Mouse (Mus musculus): ENCODE results near the gene Cdh3. TPM values are rescaled to one million over a fixed set of nuclear protein-coding genes. Genes with fewer than 3 reads are reported as not detected.

The Cdh3 gene
- polyA plus RNA-seq, 2 experiments = 0.60 to 1.4 TPM

- Histone ChIP-seq H3K4me3 (ENCODE audit: insufficient read depth in 1 of 2, low read depth in 2 of 2, low read length in 2 of 2) (no peak overlapping the region), H3K9ac (replicated peaks) (no peak overlapping the region), H3K9me3 (ENCODE audit: control insufficient read depth, low read length) (no peaks in the 10 kb centered on the region), H3K4me1 (replicated peaks; ENCODE audit: control insufficient read depth in 2 of 2, insufficient read depth in 2 of 2, low read length in 1 of 2) (no peaks in the 10 kb centered on the region), H3K27ac (no peak overlapping the region), H3K4me2 (ENCODE audit: low read depth) (no peak overlapping the region), H3K36me3 (replicated peaks; ENCODE audit: control insufficient read depth, insufficient read depth, low read depth) (no peaks in the 10 kb centered on the region), H3K27me3 (ENCODE audit: control insufficient read depth, insufficient read depth, low read length) (no peaks in the 10 kb centered on the region)
- TF ChIP-seq EP300 (IDR thresholded peaks at IDR 0.05; ENCODE audit: low read depth) (no peak), CTCF (IDR thresholded peaks at IDR 0.05; ENCODE audit: low read depth) (no peak)
- no peak for ATAC-seq (ENCODE audit: insufficient read depth)
- DNase-seq (ENCODE audit: low read depth in 3 of 3, low spot score in 3 of 3) = no peak
- WGBS (ENCODE audit: insufficient replicate concordance) = 68% methylated on average over 8 of the region's 8 CpGs
These were observed 32.4 kb downstream of the Cdh3 start for GRCm38 (mm10) chr8:106543043-106543442.

GRCm38 (mm10) chr8:106545149-106545548 is 34.5 kb downstream of the Cdh3 start:
- H3K27me3 ChIP-seq (ENCODE audit: control insufficient read depth, insufficient read depth, low read length) = no peaks in the 10 kb centered on the region
- no peak overlapping the region for H3K9ac ChIP-seq (replicated peaks)
- H3K9me3 ChIP-seq (ENCODE audit: control insufficient read depth, low read length) = no peaks in the 10 kb centered on the region
- H3K36me3 ChIP-seq (replicated peaks; ENCODE audit: control insufficient read depth, insufficient read depth, low read depth) = no peaks in the 10 kb centered on the region
- H3K4me3 ChIP-seq (ENCODE audit: insufficient read depth in 1 of 2, low read depth in 2 of 2, low read length in 2 of 2) = no peak overlapping the region
- no peak overlapping the region for H3K27ac ChIP-seq
- no peaks in the 10 kb centered on the region for H3K4me1 ChIP-seq (replicated peaks; ENCODE audit: control insufficient read depth in 2 of 2, insufficient read depth in 2 of 2, low read length in 1 of 2)
- 36% methylated on average over 2 of the region's 2 CpGs for WGBS (ENCODE audit: insufficient replicate concordance)
- DNase-seq (ENCODE audit: low read depth in 3 of 3, low spot score in 3 of 3) = no peak
- TF ChIP-seq CTCF (IDR thresholded peaks at IDR 0.05; ENCODE audit: low read depth) = peak; percentile 23; the same call in 1 of the 2 replicates
- no peak for TF ChIP-seq EP300 (IDR thresholded peaks at IDR 0.05; ENCODE audit: low read depth)
- no peak overlapping the region for H3K4me2 ChIP-seq (ENCODE audit: low read depth)
- no peak for ATAC-seq (ENCODE audit: insufficient read depth)

GRCm38 (mm10) chr8:106546746-106547145 is 36.1 kb downstream of the Cdh3 start:
- H3K4me3 ChIP-seq (ENCODE audit: insufficient read depth in 1 of 2, low read depth in 2 of 2, low read length in 2 of 2) = no peak overlapping the region
- H3K4me2 ChIP-seq (ENCODE audit: low read depth) = no peak overlapping the region
- no peak overlapping the region for H3K27ac ChIP-seq
- whole genome bisulfite sequencing (ENCODE audit: insufficient replicate concordance) = 47% methylated on average over 7 of the region's 7 CpGs
- no peaks in the 10 kb centered on the region for H3K4me1 ChIP-seq (replicated peaks; ENCODE audit: control insufficient read depth in 2 of 2, insufficient read depth in 2 of 2, low read length in 1 of 2)
- TF ChIP-seq CTCF (IDR thresholded peaks at IDR 0.05; ENCODE audit: low read depth) = no peak
- no peak for TF ChIP-seq EP300 (IDR thresholded peaks at IDR 0.05; ENCODE audit: low read depth)
- no peak overlapping the region for H3K9ac ChIP-seq (replicated peaks)
- no peaks in the 10 kb centered on the region for H3K36me3 ChIP-seq (replicated peaks; ENCODE audit: control insufficient read depth, insufficient read depth, low read depth)
- H3K27me3 ChIP-seq (ENCODE audit: control insufficient read depth, insufficient read depth, low read length) = no peaks in the 10 kb centered on the region
- H3K9me3 ChIP-seq (ENCODE audit: control insufficient read depth, low read length) = no peaks in the 10 kb centered on the region
- DNase-seq (ENCODE audit: low read depth in 3 of 3, low spot score in 3 of 3) (no peak), ATAC-seq (ENCODE audit: insufficient read depth) (no peak)

- no peak for TF ChIP-seq CTCF (IDR thresholded peaks at IDR 0.05; ENCODE audit: low read depth)
- no peak for TF ChIP-seq EP300 (IDR thresholded peaks at IDR 0.05; ENCODE audit: low read depth)
- no peak for ATAC-seq (ENCODE audit: insufficient read depth)
These were observed 37.8 kb downstream of the Cdh3 start for GRCm38 (mm10) chr8:106548366-106548936.

GRCm38 (mm10) chr8:106550906-106551305 is 40.2 kb downstream of the Cdh3 start:
- TF ChIP-seq EP300 (IDR thresholded peaks at IDR 0.05; ENCODE audit: low read depth) (no peak), CTCF (IDR thresholded peaks at IDR 0.05; ENCODE audit: low read depth) (no peak)
- Histone ChIP-seq H3K27me3 (ENCODE audit: control insufficient read depth, insufficient read depth, low read length) (no peaks in the 10 kb centered on the region), H3K4me3 (ENCODE audit: insufficient read depth in 1 of 2, low read depth in 2 of 2, low read length in 2 of 2) (no peak overlapping the region), H3K9ac (replicated peaks) (no peak overlapping the region), H3K4me2 (ENCODE audit: low read depth) (no peak overlapping the region), H3K36me3 (replicated peaks; ENCODE audit: control insufficient read depth, insufficient read depth, low read depth) (no peaks in the 10 kb centered on the region), H3K4me1 (replicated peaks; ENCODE audit: control insufficient read depth in 2 of 2, insufficient read depth in 2 of 2, low read length in 1 of 2) (no peaks in the 10 kb centered on the region), H3K27ac (no peak overlapping the region), H3K9me3 (ENCODE audit: control insufficient read depth, low read length) (no peaks in the 10 kb centered on the region)
- DNase-seq (ENCODE audit: low read depth in 3 of 3, low spot score in 3 of 3) (no peak), ATAC-seq (ENCODE audit: insufficient read depth) (no peak)
- WGBS (ENCODE audit: insufficient replicate concordance) = 78% methylated on average over 1 of the region's 1 CpGs

More at GRCm38 (mm10) chr8:106548366-106548936, 37.8 kb downstream of the Cdh3 start:
- Histone ChIP-seq H3K4me2 (ENCODE audit: low read depth) (no peak overlapping the region), H3K4me1 (replicated peaks; ENCODE audit: control insufficient read depth in 2 of 2, insufficient read depth in 2 of 2, low read length in 1 of 2) (no peaks in the 10 kb centered on the region), H3K4me3 (ENCODE audit: insufficient read depth in 1 of 2, low read depth in 2 of 2, low read length in 2 of 2) (no peak overlapping the region), H3K27ac (no peak overlapping the region), H3K36me3 (replicated peaks; ENCODE audit: control insufficient read depth, insufficient read depth, low read depth) (no peaks in the 10 kb centered on the region), H3K9ac (replicated peaks) (no peak overlapping the region), H3K9me3 (ENCODE audit: control insufficient read depth, low read length) (no peaks in the 10 kb centered on the region), H3K27me3 (ENCODE audit: control insufficient read depth, insufficient read depth, low read length) (no peaks in the 10 kb centered on the region)
- 64% methylated on average over 10 of the region's 10 CpGs for WGBS (ENCODE audit: insufficient replicate concordance)
- no peak for DNase-seq (ENCODE audit: low read depth in 3 of 3, low spot score in 3 of 3)
